Mouse (Mus musculus) kidney, adult 9 months (tissue): ENCODE measurements around the gene Oaz1.
"Not testable (repeated sequence)": the region's sequence is repeated elsewhere in the genome, so short reads cannot be mapped to it uniquely, and the experiment has no call there.

ENCODE experiments used
- DNase-seq: peaks from one replicate; pipeline ENCODE4 v3.0.0; 2022

The Oaz1 gene

DNA sequence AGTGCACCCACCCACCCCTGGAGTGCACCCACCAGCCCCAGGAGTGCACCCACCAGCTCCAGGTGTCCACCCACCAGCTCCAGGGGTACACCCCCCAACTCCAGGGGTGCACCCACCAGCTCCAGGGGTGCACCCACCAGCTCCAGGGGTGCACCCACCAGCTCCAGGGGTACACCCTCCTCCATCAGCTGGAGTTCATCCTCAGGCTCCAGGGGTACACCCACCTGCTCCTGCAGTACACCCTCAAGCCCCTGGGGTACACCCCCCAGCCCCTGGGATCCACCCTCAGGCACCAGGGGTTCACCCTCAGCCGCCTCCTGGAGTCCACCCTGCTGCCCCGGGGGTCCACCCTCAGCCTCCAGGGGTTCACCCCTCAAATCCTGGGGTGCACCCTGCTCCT, 22.1 kb upstream of the Oaz1 start:
- no peak for DNase-seq

GRCm38 (mm10) chr10:80804916-80805315, 21.5 kb upstream of the Oaz1 start, which contains the start of gene Amh:
TSS of gene Amh (plus strand) at chr10:80805243.
- no peak for DNase-seq

GRCm38 (mm10) chr10:80805322-80805721, 21.1 kb upstream of the Oaz1 start:
- no peak for DNase-seq

DNA sequence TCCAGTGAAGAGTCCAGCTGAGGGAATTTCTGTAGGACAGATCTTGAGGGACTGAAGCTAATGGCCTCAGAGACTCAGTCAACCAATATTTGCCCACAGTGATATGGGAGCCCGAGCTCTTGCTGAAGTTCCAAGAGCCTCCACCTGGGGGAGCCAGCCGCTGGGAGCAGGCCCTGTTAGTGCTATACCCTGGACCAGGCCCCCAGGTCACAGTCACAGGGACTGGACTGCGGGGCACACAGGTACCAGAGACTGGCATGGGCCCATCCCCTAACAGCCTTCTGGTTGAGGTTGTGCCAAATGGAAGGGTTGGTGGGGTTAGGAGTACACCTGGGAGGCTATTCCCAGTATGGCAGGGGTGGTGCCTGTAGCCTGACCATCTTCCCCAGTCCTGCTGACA, 20.5 kb upstream of the Oaz1 start:
- DNase-seq: peak; percentile 75

DNA sequence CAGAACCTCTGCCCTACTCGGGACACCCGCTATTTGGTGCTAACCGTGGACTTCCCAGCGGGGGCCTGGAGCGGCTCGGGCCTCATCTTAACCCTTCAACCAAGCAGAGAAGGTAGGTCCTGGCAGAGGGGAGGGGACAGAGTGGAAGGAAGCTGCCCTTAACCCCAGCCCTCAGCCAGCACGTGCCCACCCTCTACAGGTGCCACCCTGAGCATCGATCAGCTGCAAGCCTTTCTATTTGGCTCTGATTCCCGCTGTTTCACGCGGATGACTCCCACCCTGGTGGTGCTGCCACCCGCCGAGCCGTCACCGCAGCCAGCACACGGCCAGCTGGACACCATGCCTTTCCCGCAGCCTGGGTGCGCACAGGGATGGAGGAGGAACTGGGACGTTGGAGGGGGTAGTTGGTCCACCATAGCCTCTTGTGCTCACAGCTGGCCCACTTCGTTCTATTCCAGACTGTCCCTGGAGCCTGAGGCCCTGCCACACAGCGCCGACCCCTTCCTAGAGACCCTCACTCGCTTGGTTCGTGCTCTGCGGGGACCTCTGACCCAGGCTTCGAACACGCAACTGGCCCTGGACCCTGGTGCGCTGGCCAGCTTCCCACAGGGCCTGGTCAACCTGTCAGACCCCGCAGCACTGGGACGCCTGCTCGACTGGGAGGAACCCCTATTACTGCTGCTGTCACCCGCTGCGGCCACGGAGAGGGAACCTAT, 20.0 kb upstream of the Oaz1 start:
- DNase-seq: no peak

DNA sequence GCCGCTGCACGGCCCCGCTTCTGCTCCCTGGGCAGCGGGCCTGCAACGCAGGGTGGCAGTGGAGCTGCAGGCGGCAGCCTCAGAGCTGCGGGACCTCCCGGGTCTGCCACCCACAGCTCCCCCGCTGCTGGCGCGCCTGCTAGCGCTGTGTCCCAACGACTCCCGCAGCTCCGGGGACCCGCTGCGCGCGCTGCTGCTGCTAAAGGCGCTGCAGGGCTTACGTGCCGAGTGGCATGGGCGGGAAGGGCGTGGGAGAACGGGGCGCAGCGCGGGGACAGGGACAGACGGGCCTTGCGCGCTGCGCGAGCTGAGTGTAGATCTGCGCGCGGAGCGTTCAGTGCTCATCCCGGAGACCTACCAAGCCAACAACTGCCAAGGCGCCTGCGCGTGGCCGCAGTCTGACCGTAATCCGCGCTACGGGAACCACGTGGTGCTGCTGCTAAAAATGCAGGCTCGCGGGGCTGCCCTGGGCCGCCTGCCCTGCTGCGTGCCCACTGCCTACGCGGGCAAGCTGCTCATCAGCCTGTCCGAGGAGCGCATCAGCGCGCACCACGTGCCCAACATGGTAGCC, 19.3 kb upstream of the Oaz1 start:
- DNase-seq: peak; percentile 65

DNA sequence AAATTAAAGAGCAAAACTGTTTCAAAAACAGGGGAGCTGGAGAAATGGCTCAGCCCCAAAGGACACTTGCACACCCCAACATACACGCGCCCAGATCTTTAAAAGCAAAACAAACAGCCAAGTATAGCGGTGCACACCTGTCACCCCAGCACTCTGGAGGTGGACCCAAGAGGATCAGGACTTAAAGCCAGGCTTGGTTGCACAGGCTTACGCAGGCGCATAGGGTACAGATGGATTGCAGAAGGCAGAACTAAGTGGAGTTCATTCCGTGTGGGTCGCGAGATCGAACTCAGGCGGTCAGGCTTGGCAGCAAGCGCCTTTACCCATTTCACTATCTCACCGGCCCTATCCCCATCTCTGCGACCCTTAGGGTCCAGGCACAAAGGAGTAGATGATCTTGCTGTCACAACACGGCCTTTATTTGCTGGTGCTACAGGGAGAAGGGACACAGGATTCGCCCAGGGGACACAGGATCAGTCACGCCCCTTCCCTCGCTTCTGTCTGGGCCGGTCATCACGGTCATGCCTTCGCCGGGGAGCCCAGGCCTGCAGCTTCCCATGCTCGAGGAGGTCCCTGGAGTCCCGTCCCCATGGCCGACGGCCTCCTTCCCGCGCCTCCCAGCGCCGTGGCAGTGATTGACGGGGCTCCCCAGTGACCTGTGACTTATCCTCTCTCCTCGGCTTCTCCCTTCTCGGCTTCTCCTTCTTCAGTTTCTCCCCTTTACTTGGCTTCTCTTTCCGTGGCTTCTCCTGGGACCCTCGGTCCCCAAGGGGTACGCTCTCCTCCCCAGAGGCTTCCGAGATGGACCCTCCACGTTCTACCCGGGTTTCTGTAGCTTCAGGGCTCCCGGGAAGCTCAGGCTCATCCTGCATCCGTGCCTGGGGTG, 18.1 kb upstream of the Oaz1 start:
- no peak for DNase-seq

DNA sequence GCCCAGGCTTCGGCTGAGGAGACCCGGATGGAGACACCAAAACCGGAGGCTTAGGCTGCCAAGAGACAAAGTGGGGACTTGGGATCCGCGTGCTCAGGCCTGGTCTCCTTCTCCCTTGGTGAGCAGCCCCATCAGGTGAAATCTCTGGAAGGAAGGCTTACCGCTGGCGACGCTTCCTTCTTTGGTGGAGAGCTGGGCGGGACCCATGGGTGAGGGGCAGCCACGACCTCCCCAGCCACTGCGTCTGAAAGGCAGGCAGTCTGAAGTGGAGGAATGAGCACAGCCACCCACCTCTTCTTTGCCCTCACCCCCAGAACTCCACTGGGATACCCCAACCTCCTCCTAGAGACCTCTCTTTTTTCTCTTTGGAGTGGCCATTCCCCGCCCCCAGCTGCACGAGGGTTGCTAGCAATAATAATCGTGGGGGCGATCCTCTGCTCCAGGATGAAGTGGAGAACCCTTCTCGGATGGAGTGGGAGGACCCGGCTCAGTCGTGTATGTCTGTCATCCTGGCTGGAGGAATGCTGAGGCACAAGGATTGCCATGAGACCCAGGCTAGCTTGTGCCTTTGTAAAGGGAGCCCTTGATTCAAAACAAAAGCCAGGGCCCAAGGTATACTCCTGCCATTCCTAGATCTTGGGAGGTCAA, 17.3 kb upstream of the Oaz1 start:
- no peak for DNase-seq

- DNase-seq: no peak
Observed at GRCm38 (mm10) chr10:80810084-80810483, 16.4 kb upstream of the Oaz1 start.

- DNase-seq: no peak
Observed at GRCm38 (mm10) chr10:80812391-80813041, 13.9 kb upstream of the Oaz1 start.

- DNase-seq: no peak
Observed at GRCm38 (mm10) chr10:80813366-80813765, 13.1 kb upstream of the Oaz1 start, which contains the start of gene Jsrp1. TSS of gene Jsrp1 (minus strand) at chr10:80813498.

DNA sequence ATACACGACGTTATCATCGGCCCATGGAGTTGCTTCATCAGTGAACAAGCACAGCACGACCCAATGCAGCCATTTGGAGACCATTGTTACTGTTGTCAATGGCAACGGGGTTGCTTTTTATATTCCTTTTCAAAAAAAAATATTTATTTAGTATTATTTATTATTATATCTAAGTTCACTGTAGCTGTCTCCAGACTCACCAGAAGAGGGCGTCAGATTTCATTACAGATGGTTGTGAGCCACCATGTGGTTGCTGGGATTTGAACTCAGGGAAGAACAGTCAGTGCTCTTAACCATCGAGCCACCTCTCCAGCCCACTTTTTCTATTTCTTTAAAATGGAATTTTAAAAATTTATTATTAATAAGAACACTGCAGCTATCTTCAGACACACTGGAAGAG, 11.7 kb upstream of the Oaz1 start:
- no peak for DNase-seq

GRCm38 (mm10) chr10:80816303-80816702, 10.2 kb upstream of the Oaz1 start:
- not testable (repeated sequence) for DNase-seq

DNA sequence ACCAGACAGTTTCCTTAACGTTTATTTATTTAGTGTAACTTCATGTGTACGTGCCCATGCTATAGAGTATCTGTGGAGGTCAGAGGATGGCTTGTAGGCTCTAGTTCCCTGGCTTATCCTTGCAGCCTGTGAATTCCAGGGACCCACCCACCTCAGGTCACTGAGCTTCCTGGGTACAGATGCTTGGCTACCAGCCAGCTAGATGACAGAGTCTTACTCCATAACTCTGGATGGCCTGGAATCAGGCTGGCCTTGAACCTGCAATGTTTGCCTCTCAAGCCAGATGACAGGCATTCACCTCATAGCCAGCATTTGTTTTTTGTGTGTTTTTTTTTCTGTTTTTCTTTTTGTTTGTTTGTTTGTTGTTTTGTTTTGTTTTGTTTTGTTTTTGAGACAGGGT, 9.3 kb upstream of the Oaz1 start:
- DNase-seq: no peak

DNA sequence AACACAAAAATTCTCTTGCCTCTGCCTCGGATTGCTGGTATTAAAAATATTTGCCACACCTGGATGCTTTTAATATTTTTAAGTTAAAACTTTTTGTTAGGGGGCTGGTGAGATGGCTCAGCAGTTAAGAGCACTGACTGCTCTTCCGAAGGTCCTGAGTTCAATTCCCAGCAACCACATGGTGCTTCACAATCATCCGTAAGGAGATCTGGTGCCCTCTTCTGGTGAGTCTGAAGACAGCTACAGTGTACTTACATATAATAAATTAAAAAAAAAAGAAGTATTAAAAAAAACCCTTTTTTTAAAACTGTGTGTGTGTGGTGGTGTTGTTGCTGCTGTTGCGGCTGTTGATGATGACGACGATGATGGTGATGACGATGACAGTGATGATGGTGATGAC, 8.5 kb upstream of the Oaz1 start:
- DNase-seq: not testable (repeated sequence)

DNA sequence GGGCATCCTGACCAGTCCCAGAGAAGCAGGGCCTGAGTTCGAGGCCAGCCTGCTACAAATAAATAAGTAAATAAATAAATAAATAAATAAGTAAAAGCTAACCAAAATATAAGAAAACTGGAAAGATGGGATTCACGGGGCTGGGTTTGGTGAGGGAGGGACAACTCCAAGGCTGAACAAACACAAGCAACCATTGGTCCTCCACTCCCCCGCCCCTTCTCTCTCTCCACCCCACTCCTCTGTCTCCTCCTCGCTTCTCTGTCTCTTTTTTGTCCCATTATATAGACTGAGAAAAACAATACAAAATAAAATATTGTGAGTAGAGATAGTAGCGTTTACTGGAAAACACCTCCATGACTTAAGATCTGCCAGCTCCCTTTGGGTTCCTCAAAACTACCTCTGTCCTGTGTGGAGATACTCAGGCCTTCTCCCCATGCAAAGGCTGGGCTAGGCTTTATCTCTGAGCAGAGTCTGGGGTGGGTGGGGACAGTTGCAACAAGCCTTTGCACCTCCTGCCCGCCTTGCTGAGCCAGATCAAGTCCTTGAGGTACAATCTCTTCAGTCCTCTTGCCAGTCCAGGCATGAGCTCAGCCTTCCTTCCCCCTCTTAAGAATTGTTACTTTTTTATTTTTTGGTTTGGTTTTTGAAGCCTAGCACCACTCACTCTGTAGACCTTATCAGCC, 7.7 kb upstream of the Oaz1 start:
- DNase-seq: no peak

GRCm38 (mm10) chr10:80819406-80819805, 7.0 kb upstream of the Oaz1 start:
- DNase-seq: peak; percentile 87

GRCm38 (mm10) chr10:80821991-80822390, 4.5 kb upstream of the Oaz1 start:
- peak; percentile 52 for DNase-seq

DNA sequence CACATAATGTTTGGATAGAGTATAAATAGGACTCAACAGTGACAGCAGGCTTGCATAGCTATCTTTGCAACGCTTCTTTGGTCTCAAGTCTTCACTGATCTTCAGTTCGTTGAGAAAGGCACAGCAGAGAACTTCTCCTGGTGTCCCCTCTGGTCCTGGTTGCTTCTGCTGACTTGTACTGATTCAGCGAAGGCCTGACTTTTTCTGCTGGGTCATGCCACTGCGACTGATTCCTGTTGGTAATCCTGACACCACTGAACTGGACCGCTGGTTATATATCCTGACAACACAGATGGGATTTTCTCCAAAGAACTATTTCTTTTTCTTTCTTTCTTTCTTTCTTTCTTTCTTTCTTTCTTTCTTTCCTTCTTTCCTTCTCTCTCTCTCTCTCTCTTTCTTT, 3.9 kb upstream of the Oaz1 start:
- no peak for DNase-seq

DNA sequence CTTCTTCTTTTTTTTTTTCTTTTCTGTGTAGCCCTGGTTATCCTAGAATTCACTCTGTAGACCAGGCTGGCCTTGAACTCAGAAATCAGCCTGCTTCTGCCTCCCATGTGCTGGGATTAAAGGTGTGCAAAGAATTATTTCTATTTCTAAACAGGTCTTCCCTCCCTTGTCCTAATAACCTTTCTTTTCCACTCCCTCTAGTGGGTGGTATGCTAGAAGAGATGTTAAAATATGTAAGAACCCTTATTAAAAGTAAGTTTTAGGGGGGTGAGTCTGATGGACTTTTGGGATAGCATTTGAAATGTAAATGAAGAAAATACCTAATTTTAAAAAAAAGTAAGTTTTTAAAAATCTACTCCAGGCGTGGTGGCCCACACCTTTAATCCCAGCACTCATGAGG, 3.1 kb upstream of the Oaz1 start:
- no peak for DNase-seq

DNA sequence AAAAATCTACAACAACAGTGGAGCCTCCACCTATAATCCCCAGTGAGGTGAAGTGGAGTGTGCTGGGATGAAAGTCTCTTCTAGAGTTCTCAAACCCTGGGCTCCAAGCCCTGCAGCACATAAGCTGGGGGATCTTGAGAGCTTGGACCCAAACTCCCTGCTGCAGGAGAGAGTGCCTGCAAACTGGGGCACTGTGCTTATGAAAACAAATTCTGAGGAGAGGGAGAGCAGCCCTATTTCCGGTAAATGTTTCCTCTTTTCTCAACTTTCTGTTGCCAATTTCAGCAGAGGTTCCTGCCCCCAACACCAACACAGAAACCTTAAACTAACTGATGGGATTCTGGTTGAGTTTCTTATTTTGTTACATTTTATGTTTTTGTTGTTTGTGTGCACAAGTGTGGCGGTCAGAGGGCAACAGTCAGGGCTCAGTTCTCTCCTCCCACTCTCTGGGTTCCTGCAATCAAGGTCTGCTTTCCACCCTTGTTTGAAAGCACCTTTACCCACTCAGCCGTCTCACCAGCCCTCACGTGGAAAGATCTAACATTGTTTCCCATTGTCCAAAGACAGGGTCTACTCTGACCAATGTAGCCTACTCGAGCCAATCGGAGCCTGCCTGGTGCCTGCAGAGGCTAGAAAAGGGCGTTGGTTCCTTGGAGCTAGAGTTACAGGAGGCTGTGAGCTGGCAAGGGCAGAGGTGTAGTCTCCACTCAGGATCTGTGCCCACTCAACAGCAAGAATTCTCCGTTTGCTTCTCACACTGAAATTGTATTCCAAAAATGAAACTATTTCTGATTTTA, 2.4 kb upstream of the Oaz1 start:
- DNase-seq: peak; percentile 41
